Mouse (Mus musculus) urinary bladder, adult 18-20 months (tissue): ENCODE results near the gene Macrod1.

Experiments
- DNase-seq, 2 experiments: peaks; one replicate each; pipeline ENCODE4 v3.0.0; 2022; ENCODE audit warnings: low spot score in 2 of 2, mixed read lengths in 2 of 2

Macrod1 gene

GRCm38 (mm10) chr19:7236011-7236410 is 179.4 kb downstream of the Macrod1 start:
- DNase-seq = no peak

- no peak for DNase-seq
Observed at GRCm38 (mm10) chr19:7236742-7237141, 180.1 kb downstream of the Macrod1 start.

GRCm38 (mm10) chr19:7239574-7239973 is 183.0 kb downstream of the Macrod1 start:
- DNase-seq = no peak

GRCm38 (mm10) chr19:7240291-7240690 is 183.7 kb downstream of the Macrod1 start:
- no peak for DNase-seq

- DNase-seq = peak; percentile 71 to 86
Observed at GRCm38 (mm10) chr19:7240782-7241690, 184.4 kb downstream of the Macrod1 start, which contains the start of gene Naa40. Naa40 (minus strand) TSS chr19:7241183.

- DNase-seq = no peak
Observed at GRCm38 (mm10) chr19:7246021-7246420, 189.4 kb downstream of the Macrod1 start.
